Mouse (Mus musculus): ENCODE measurements around the gene Fam32a.

- no peak for TF ChIP-seq EP300 (optimal IDR thresholded peaks at IDR 0.05)
- TF ChIP-seq CTCF (IDR thresholded peaks at IDR 0.05; ENCODE audit: low read depth), result no peak
Measured at GRCm38 (mm10) chr8:72210222-72210621, 9.3 kb upstream of the Fam32a start.

Measured in stomach, postnatal 0 days (tissue).